13 mouse cellular contexts compared by ENCODE assay signal in genomic region chr13:114856269-114856627, GRCm38 (mm10). TPM values are rescaled to one million over a fixed set of nuclear protein-coding genes. Genes with fewer than 3 reads are reported as not detected.
DNase-seq lines count a peak whose midpoint lies in the region; ATAC-seq and TF ChIP-seq lines count a peak whose summit lies in the region.
"Had no signal": no experiment of that assay in that cellular context is flagged by ENCODE, and none has a peak within 500 bp of the region (broad histone marks: within the 10 kb centered on the region; RNA-seq: fewer than 3 reads in every experiment).

No protein-coding gene starts in this region.

- no peaks in the 10 kb centered on the region for H3K36me3 ChIP-seq in heart, embryonic 13.5 days
- no peaks in the 10 kb centered on the region for H3K36me3 ChIP-seq in neural tube, embryonic 13.5 days
- no peaks in the 10 kb centered on the region for H3K36me3 ChIP-seq in hindbrain, embryonic 13.5 days
- no peaks in the 10 kb centered on the region for H3K36me3 ChIP-seq in midbrain, postnatal 0 days (ENCODE audit: insufficient read depth, low read length)
- H3K36me3 ChIP-seq: neural tube, embryonic 12.5 days had no signal

- no peak overlapping the region for H3K27ac ChIP-seq in heart, embryonic 13.5 days (replicated peaks)
- no peak overlapping the region for H3K27ac ChIP-seq in neural tube, embryonic 13.5 days (replicated peaks)
- no peak overlapping the region for H3K27ac ChIP-seq in hindbrain, embryonic 13.5 days
- H3K27ac ChIP-seq in midbrain, postnatal 0 days (ENCODE audit: low read depth, low read length) = no peak overlapping the region
- H3K27ac ChIP-seq: left cerebral cortex, adult 2 months; macrophage; neural tube, embryonic 12.5 days had no signal

- H3K9me3 ChIP-seq in heart, embryonic 13.5 days = no peaks in the 10 kb centered on the region
- H3K9me3 ChIP-seq in neural tube, embryonic 13.5 days = no peaks in the 10 kb centered on the region
- no peaks in the 10 kb centered on the region for H3K9me3 ChIP-seq in hindbrain, embryonic 13.5 days
- H3K9me3 ChIP-seq in midbrain, postnatal 0 days (ENCODE audit: low read length) = no peaks in the 10 kb centered on the region
- H3K9me3 ChIP-seq: neural tube, embryonic 12.5 days had no signal

- 0 out of 2 replicates have a peak overlapping the region, but pooled peaks have one; percentile 3 for H3K4me3 ChIP-seq in heart, embryonic 13.5 days
- no peak overlapping the region for H3K4me3 ChIP-seq in neural tube, embryonic 13.5 days
- no peak overlapping the region for H3K4me3 ChIP-seq in hindbrain, embryonic 13.5 days
- no peak overlapping the region for H3K4me3 ChIP-seq in midbrain, postnatal 0 days (ENCODE audit: low read depth, low read length)
- H3K4me3 ChIP-seq: erythroblast, embryonic 14.5 days; left cerebral cortex, adult 2 months; neural tube, embryonic 12.5 days had no signal

- H3K4me2 ChIP-seq in heart, embryonic 13.5 days = peak overlapping the region; percentile 44
- peak overlapping the region; percentile 41; the same call in 1 of the 2 replicates for H3K4me2 ChIP-seq in neural tube, embryonic 13.5 days
- peak overlapping the region; percentile 43 for H3K4me2 ChIP-seq in hindbrain, embryonic 13.5 days
- H3K4me2 ChIP-seq in midbrain, postnatal 0 days (ENCODE audit: low read depth, low read length, poor library complexity, severe bottlenecking) = 0 out of 2 replicates have a peak overlapping the region, but pooled peaks have one; percentile 21

- H3K9ac ChIP-seq in heart, embryonic 13.5 days = peak overlapping the region; percentile 37; the same call in 1 of the 2 replicates
- no peak overlapping the region for H3K9ac ChIP-seq in neural tube, embryonic 13.5 days
- H3K9ac ChIP-seq in hindbrain, embryonic 13.5 days = no peak overlapping the region
- H3K9ac ChIP-seq in midbrain, postnatal 0 days (replicated peaks; ENCODE audit: low read length, poor library complexity, severe bottlenecking) = no peak overlapping the region

- no peaks in the 10 kb centered on the region for H3K27me3 ChIP-seq in heart, embryonic 13.5 days (replicated peaks)
- H3K27me3 ChIP-seq in neural tube, embryonic 13.5 days = no peaks in the 10 kb centered on the region
- H3K27me3 ChIP-seq in hindbrain, embryonic 13.5 days = no peaks in the 10 kb centered on the region
- H3K27me3 ChIP-seq in midbrain, postnatal 0 days (ENCODE audit: insufficient read depth, low read length) = no peaks in the 10 kb centered on the region
- H3K27me3 ChIP-seq: neural tube, embryonic 12.5 days had no signal

- no peak for TF ChIP-seq CTCF in midbrain, postnatal 0 days (IDR thresholded peaks at IDR 0.05)

- WGBS in heart, embryonic 13.5 days = 36% methylated on average over 7 of the region's 7 CpGs
- WGBS in neural tube, embryonic 13.5 days = 51% methylated on average over 7 of the region's 7 CpGs
- 24% methylated on average over 7 of the region's 7 CpGs for WGBS in hindbrain, embryonic 13.5 days
- 34% methylated on average over 7 of the region's 7 CpGs for WGBS in midbrain, postnatal 0 days

- peaks cover 8% of the 10 kb centered on the region; the same call in 1 of the 2 replicates for H3K4me1 ChIP-seq in heart, embryonic 13.5 days
- peaks cover 6% of the 10 kb centered on the region for H3K4me1 ChIP-seq in neural tube, embryonic 13.5 days (replicated peaks)
- peaks cover 10% of the 10 kb centered on the region for H3K4me1 ChIP-seq in hindbrain, embryonic 13.5 days (replicated peaks)
- no peaks in the 10 kb centered on the region for H3K4me1 ChIP-seq in midbrain, postnatal 0 days (ENCODE audit: insufficient read depth, low read length)
- H3K4me1 ChIP-seq: neural tube, embryonic 12.5 days had no signal

- no peak for ATAC-seq in heart, embryonic 13.5 days (ENCODE audit: extremely low read depth, insufficient number of reproducible peaks, low FRiP score, low TSS enrichment)
- no peak for ATAC-seq in neural tube, embryonic 13.5 days (ENCODE audit: low read depth)
- no peak for ATAC-seq in hindbrain, embryonic 13.5 days (ENCODE audit: low FRiP score)
- ATAC-seq in midbrain, postnatal 0 days (ENCODE audit: low FRiP score) = no peak
- ATAC-seq: activated CD4-positive, CD25-positive, alpha-beta regulatory T cell, adult 4 months had no signal

- DNase-seq in heart, postnatal 4 days = no peak
- DNase-seq in neural tube, embryonic 10.5 days (ENCODE audit: extremely low spot score, low spot score) = no peak
- DNase-seq in midbrain, postnatal 0 days (ENCODE audit: low spot score) = no peak
- no peak for DNase-seq in layer of hippocampus, postnatal 25 days (ENCODE audit: extremely low spot score in 1 of 2, low spot score in 1 of 2)
- no peak for DNase-seq in spleen, postnatal 4 days (ENCODE audit: low spot score in 2 of 2)

RNA-seq across cellular contexts. Expression of gene Mocs2, which starts 38.2 kb away (rescaled TPM):
- 56.6 and 59.7 TPM in 2 replicates for polyA plus RNA-seq in heart, embryonic 13.5 days (2015; fragmentation: Nextera tagmentation; extraction: Ambion mirVana)
- 10 to 100 TPM; 59.2 to 60.9 TPM for total RNA-seq in heart, postnatal 4 days (2021)
- polyA plus RNA-seq in neural tube, embryonic 13.5 days (2015; fragmentation: Nextera tagmentation; extraction: Ambion mirVana) = 131 TPM in 2 replicates
- 108 and 115 TPM in 2 replicates for polyA plus RNA-seq in hindbrain, embryonic 13.5 days (2015; fragmentation: Nextera tagmentation; extraction: Ambion mirVana)
- 55.5 and 62.9 TPM in 2 replicates for total RNA-seq in midbrain, postnatal 0 days (2014; rRNA removed)
- 129 TPM in 2 replicates for polyA plus RNA-seq in midbrain, postnatal 0 days (2015; fragmentation: Nextera tagmentation; extraction: Ambion mirVana)
- total RNA-seq in layer of hippocampus, postnatal 25 days (2021) = 10 to 100 TPM; 83.6 to 85.9 TPM
